ENCODE assay signal across 16 mouse cellular contexts in the genomic region with DNA sequence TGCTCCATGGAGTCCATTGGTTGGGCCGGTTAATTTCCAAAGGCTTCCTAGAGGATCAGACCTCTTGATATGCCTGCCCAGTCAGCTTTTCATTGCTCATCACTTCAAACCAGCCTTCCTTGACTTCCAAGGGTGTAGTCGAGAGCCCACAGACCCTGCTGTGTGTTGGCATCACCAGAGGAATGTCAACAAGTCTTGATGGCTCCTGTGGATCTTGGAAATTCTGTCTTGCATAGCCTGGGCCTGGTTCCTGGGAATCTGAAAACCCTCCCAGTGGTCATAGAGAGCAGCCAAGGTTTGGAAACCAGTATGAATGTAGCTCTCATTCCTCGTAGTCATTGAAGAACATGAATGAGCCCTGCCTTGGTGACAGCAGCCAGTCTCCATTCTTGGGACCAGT.
"Had no signal": no experiment of that assay in that cellular context is flagged by ENCODE, and none has a peak within 500 bp of the region (broad histone marks: within the 10 kb centered on the region; RNA-seq: fewer than 3 reads in every experiment).

No protein-coding gene starts in this region.

- H3K27ac ChIP-seq: liver, embryonic 13.5 days; liver, embryonic 15.5 days; macrophage; midbrain, embryonic 13.5 days; midbrain, embryonic 15.5 days; neural tube, embryonic 12.5 days; stomach, embryonic 15.5 days; stomach, postnatal 0 days had no signal

- H3K9me3 ChIP-seq: liver, embryonic 13.5 days; liver, embryonic 15.5 days; megakaryocyte, embryonic 14.5 days; midbrain, embryonic 13.5 days; midbrain, embryonic 15.5 days; neural tube, embryonic 12.5 days; stomach, embryonic 15.5 days had no signal

- H3K4me2 ChIP-seq: liver, embryonic 13.5 days; liver, embryonic 15.5 days; lung, embryonic 14.5 days; midbrain, embryonic 11.5 days; midbrain, embryonic 13.5 days; midbrain, embryonic 15.5 days; neural tube, embryonic 12.5 days; stomach, embryonic 15.5 days had no signal

- H3K27me3 ChIP-seq: liver, embryonic 13.5 days; liver, embryonic 15.5 days; midbrain, embryonic 13.5 days; midbrain, embryonic 15.5 days; neural tube, embryonic 12.5 days; stomach, embryonic 15.5 days had no signal

- H3K4me3 ChIP-seq: liver, embryonic 13.5 days; liver, embryonic 15.5 days; megakaryocyte, embryonic 14.5 days; midbrain, embryonic 13.5 days; midbrain, embryonic 15.5 days; neural tube, embryonic 12.5 days; stomach, embryonic 15.5 days had no signal

- DNase-seq: liver, embryonic 13.5 days; liver, postnatal 0 days; right cerebral cortex, postnatal 14 days; thymus, adult 2 months; thymus, postnatal 25 days; thymus, postnatal 4 days had no signal

- ATAC-seq: liver, postnatal 0 days; midbrain, embryonic 13.5 days; midbrain, embryonic 15.5 days had no signal

- H3K36me3 ChIP-seq: liver, embryonic 13.5 days; liver, embryonic 15.5 days; midbrain, embryonic 13.5 days; midbrain, embryonic 15.5 days; neural tube, embryonic 12.5 days; stomach, embryonic 15.5 days had no signal

- H3K9ac ChIP-seq: liver, embryonic 13.5 days; liver, embryonic 15.5 days; liver, postnatal 0 days; lung, embryonic 14.5 days; midbrain, embryonic 13.5 days; midbrain, embryonic 15.5 days; neural tube, embryonic 12.5 days; stomach, embryonic 15.5 days had no signal

- H3K4me1 ChIP-seq: liver, embryonic 13.5 days; liver, embryonic 15.5 days; megakaryocyte, embryonic 14.5 days; midbrain, embryonic 13.5 days; midbrain, embryonic 15.5 days; neural tube, embryonic 12.5 days; stomach, embryonic 15.5 days had no signal
